Mouse (Mus musculus): ENCODE measurements around the gene Rps6kc1. TPM values are rescaled to one million over a fixed set of nuclear protein-coding genes. Genes with fewer than 3 reads are reported as not detected.

Rps6kc1 gene
- total and polyA plus RNA-seq, 3 experiments, result 7.8 to 18.0 (median 12.5) TPM

DNA sequence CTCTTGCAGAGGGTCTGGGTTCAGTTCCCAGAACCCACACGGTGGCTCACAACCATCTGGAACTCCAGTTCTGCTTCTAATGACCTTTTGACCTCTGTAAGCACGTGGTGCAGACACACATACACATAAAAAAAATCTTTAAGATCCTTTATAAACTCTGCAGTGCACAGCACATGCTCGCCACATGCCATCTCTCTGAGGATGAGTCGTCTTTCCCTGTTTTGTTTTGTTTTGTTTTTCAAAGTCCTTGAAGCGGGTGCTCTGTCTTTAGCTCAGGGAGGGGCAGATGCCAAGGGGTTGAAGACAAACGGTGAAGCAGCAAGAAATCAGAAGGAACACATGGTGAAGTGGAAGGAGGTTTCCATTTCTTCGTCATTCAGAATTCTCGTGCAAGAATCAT, 143.9 kb downstream of the Rps6kc1 start:
- Histone ChIP-seq H3K4me3 (replicated peaks in 1 of 3; ENCODE audit: low read depth in 2 of 3, low read length in 2 of 3, poor library complexity in 1 of 3) (no peak overlapping the region), H3K27me3 (replicated peaks) (no peaks in the 10 kb centered on the region), H3K4me1 (ENCODE audit: control insufficient read depth in 1 of 2, insufficient read depth in 2 of 2) (no peaks in the 10 kb centered on the region), H3K27ac (ENCODE audit: insufficient read depth, low read depth) (no peak overlapping the region), H3K79me2 (replicated peaks; ENCODE audit: control insufficient read depth, extremely low read depth, insufficient read depth, poor library complexity, severe bottlenecking) (no peaks in the 10 kb centered on the region), H3K4me2 (ENCODE audit: insufficient read depth, low read depth, poor library complexity, severe bottlenecking) (no peak overlapping the region), H3K9me3 (replicated peaks; ENCODE audit: low read length) (peaks cover 5% of the 10 kb centered on the region), H3K9ac (ENCODE audit: insufficient read depth, low read depth) (no peak overlapping the region), H3K36me3 (replicated peaks in 1 of 2; ENCODE audit: control insufficient read depth in 1 of 2, insufficient read depth in 1 of 2, low read length in 1 of 2) (peaks cover 0 to 6% of the 10 kb centered on the region in 2 experiments)
- DNase-seq (ENCODE audit: extremely low read depth), result no peak
- TF ChIP-seq JUN (IDR thresholded peaks at IDR 0.05; ENCODE audit: insufficient read depth, low read depth, low read length) (no peak), ETS1 (conservative IDR thresholded peaks at IDR 0.05; ENCODE audit: low read depth, low read length) (no peak), MAZ (IDR thresholded peaks at IDR 0.05; ENCODE audit: low read depth, low read length) (no peak), IRF4 (IDR thresholded peaks at IDR 0.05; ENCODE audit: low read depth, low read length) (no peak), KAT2A (IDR thresholded peaks at IDR 0.05; ENCODE audit: insufficient replicate concordance, low read length) (no peak), TCF12 (IDR thresholded peaks at IDR 0.05; ENCODE audit: low read depth, low read length) (no peak), EP300 (IDR thresholded peaks at IDR 0.05; ENCODE audit: low read length) (no peak), SIN3A (IDR thresholded peaks at IDR 0.05; ENCODE audit: low read length) (no peak)
- dilution Hi-C loops (cut with MboI; ENCODE audit: extremely low pct_ligation_motif_present, extremely low pct_unique_long_range_greater_than_20kb, low sequenced_read_pairs), result no loop called here
- in situ Hi-C loops (cut with MboI; ENCODE audit: low pct_ligation_motif_present, low pct_unique_long_range_greater_than_20kb, low sequenced_read_pairs), result no loop called here

DNA sequence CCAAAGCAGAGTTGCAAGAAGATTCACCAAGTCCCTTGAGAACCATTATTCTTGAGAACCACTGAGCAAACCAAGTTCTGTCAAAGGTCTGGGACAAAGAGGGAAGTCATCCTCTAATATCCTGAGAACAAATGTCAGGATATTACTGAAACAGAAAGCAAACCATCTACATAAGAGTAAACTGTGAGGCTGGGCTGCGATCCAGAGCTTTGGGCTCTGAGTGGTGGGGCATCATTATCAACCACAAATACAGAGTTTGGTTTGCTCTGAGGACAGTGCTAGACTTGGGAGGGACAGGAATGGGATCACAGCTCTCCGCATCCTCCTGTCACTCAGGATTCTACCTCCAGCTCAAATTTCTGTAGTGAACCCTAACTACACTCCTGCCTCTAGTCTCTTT, 144.8 kb downstream of the Rps6kc1 start:
- no peak for TF ChIP-seq JUND (conservative IDR thresholded peaks at IDR 0.05; ENCODE audit: low read depth, low read length)
- no peak for TF ChIP-seq GABPA (IDR thresholded peaks at IDR 0.05; ENCODE audit: insufficient replicate concordance, low read depth, low read length)
- Histone ChIP-seq H3K79me2 (replicated peaks; ENCODE audit: control insufficient read depth, extremely low read depth, insufficient read depth, poor library complexity, severe bottlenecking) (no peaks in the 10 kb centered on the region), H3K4me1 (ENCODE audit: control insufficient read depth in 1 of 2, insufficient read depth in 2 of 2) (no peaks in the 10 kb centered on the region), H3K9me3 (replicated peaks; ENCODE audit: low read length) (peaks cover 5% of the 10 kb centered on the region), H3K4me3 (replicated peaks in 1 of 3; ENCODE audit: low read depth in 2 of 3, low read length in 2 of 3, poor library complexity in 1 of 3) (no peak overlapping the region), H3K4me2 (ENCODE audit: insufficient read depth, low read depth, poor library complexity, severe bottlenecking) (no peak overlapping the region), H3K27me3 (replicated peaks) (peaks cover 3% of the 10 kb centered on the region), H3K9ac (ENCODE audit: insufficient read depth, low read depth) (no peak overlapping the region), H3K27ac (ENCODE audit: insufficient read depth, low read depth) (no peak overlapping the region), H3K36me3 (replicated peaks in 1 of 2; ENCODE audit: control insufficient read depth in 1 of 2, insufficient read depth in 1 of 2, low read length in 1 of 2) (peaks cover 0 to under 1% of the 10 kb centered on the region in 2 experiments)
- dilution Hi-C loops (cut with MboI; ENCODE audit: extremely low pct_ligation_motif_present, extremely low pct_unique_long_range_greater_than_20kb, low sequenced_read_pairs), result no loop called here
- no peak for DNase-seq (ENCODE audit: extremely low read depth)
- in situ Hi-C loops (cut with MboI; ENCODE audit: low pct_ligation_motif_present, low pct_unique_long_range_greater_than_20kb, low sequenced_read_pairs), result no loop called here

DNA sequence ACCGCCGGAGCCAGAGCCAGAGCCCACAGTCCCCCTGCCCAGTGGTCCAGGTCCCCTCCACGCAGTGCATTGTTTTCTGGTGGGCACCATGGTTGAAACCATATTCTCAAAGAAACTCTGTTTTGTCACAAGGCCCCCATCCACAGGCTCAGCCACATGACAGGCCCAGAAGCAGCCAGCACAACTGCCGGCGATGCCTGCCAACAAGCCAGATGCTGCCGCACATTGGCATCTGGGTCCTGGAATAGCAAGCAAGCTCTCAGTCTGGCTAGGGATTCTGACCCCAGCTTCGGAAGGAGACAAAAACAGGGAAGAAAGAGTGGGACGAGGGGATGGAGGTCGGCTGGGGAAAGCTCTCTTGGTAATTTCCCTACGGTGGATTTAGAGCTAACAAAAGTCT, 147.8 kb downstream of the Rps6kc1 start:
- dilution Hi-C loops (cut with MboI; ENCODE audit: extremely low pct_ligation_motif_present, extremely low pct_unique_long_range_greater_than_20kb, low sequenced_read_pairs), result no loop called here
- no peak for TF ChIP-seq KAT2A (IDR thresholded peaks at IDR 0.05; ENCODE audit: insufficient replicate concordance, low read length)
- TF ChIP-seq ZMIZ1 (IDR thresholded peaks at IDR 0.05; ENCODE audit: low read depth, low read length), result no peak
- no peak for TF ChIP-seq ZNF384 (IDR thresholded peaks at IDR 0.05; ENCODE audit: low read depth, low read length)
- no peak for TF ChIP-seq POLR2AphosphoS2 (IDR thresholded peaks at IDR 0.05; ENCODE audit: low read depth, low read length)
- TF ChIP-seq RAD21 (IDR thresholded peaks at IDR 0.05; ENCODE audit: low read depth, low read length), result no peak
- TF ChIP-seq CHD1 (IDR thresholded peaks at IDR 0.05; ENCODE audit: low read depth, low read length), result no peak
- TF ChIP-seq CTCF (conservative IDR thresholded peaks at IDR 0.05 in 1 of 2, IDR thresholded peaks at IDR 0.05 in 1 of 2; ENCODE audit: low read depth in 2 of 2, low read length in 2 of 2), result no peak
- no peak for TF ChIP-seq ZC3H11A (IDR thresholded peaks at IDR 0.05; ENCODE audit: low read depth, low read length)
- TF ChIP-seq ELF1 (IDR thresholded peaks at IDR 0.05; ENCODE audit: low read depth, low read length), result no peak
- TF ChIP-seq BHLHE40 (IDR thresholded peaks at IDR 0.05; ENCODE audit: low read depth, low read length), result no peak
- no peak for TF ChIP-seq TCF12 (IDR thresholded peaks at IDR 0.05; ENCODE audit: low read depth, low read length)
- TF ChIP-seq PAX5 (IDR thresholded peaks at IDR 0.05; ENCODE audit: low read length), result no peak
- no peak for TF ChIP-seq USF1 (IDR thresholded peaks at IDR 0.05; ENCODE audit: low read depth, low read length)
- no peak for TF ChIP-seq NELFE (IDR thresholded peaks at IDR 0.05; ENCODE audit: low read depth, low read length)
- DNase-seq (ENCODE audit: extremely low read depth), result no peak
- Histone ChIP-seq H3K9ac (ENCODE audit: insufficient read depth, low read depth) (no peak overlapping the region), H3K4me2 (ENCODE audit: insufficient read depth, low read depth, poor library complexity, severe bottlenecking) (no peak overlapping the region), H3K79me2 (replicated peaks; ENCODE audit: control insufficient read depth, extremely low read depth, insufficient read depth, poor library complexity, severe bottlenecking) (no peaks in the 10 kb centered on the region), H3K4me3 (replicated peaks in 1 of 3; ENCODE audit: low read depth in 2 of 3, low read length in 2 of 3, poor library complexity in 1 of 3) (no peak overlapping the region), H3K9me3 (replicated peaks; ENCODE audit: low read length) (peaks cover 5% of the 10 kb centered on the region), H3K36me3 (replicated peaks in 1 of 2; ENCODE audit: control insufficient read depth in 1 of 2, insufficient read depth in 1 of 2, low read length in 1 of 2) (no peaks in the 10 kb centered on the region), H3K27me3 (replicated peaks) (peaks cover 3% of the 10 kb centered on the region), H3K27ac (ENCODE audit: insufficient read depth, low read depth) (no peak overlapping the region), H3K4me1 (ENCODE audit: control insufficient read depth in 1 of 2, insufficient read depth in 2 of 2) (no peaks in the 10 kb centered on the region)
- in situ Hi-C loops (cut with MboI; ENCODE audit: low pct_ligation_motif_present, low pct_unique_long_range_greater_than_20kb, low sequenced_read_pairs), result no loop called here

Data from CH12.LX (cell line).